Mouse (Mus musculus) bone marrow, adult 2 months (tissue): ENCODE measurements around the gene Kansl1.

ENCODE experiments used
- CTCF ChIP-seq: fragments of 200-500 bp; IDR thresholded peaks from 2 replicates; pipeline ENCODE4 v1.5.1; 2011; ENCODE audit warnings: low read length, control low read depth; ENCODE audit not compliant: control insufficient read depth, insufficient read depth
- POLR2A ChIP-seq: fragments of 200-500 bp; IDR thresholded peaks from 2 replicates; pipeline ENCODE4 v1.6.1; 2011; ENCODE audit warnings: low read depth, mild to moderate bottlenecking, control low read depth, low read length, borderline replicate concordance; ENCODE audit not compliant: control insufficient read depth

DNA sequence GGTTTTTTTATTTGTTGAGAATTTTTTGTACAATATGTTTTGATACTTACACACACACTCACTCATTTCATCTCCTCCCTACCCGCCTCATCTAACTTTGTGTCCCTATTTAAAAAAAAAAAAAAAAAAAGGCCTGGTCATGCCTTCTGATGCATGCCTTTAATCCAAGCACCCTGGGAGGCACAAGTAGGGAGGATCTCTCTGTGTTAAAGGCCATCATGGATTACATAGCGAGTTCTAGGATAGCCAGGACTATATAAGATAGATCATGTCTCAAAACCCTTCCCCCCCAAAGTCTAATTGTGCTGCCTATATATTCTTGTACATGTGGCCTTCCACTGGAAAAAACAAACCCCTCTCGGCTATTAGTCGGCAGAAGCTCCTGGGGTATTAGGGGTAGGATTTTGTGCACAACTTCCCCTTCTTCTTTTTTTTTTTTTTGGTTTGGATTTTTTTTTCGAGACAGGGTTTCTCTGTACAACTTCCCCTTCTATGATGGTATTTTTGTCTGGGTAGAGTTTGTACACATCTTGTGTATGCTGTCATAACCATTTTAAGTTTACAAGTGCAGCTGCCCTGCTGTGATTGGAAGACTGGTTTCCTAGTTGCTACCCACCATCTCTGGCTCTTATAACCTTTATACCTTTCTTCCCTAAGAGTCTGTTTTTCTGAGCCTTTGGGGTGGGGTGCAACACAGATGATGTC, 101.0 kb downstream of the Kansl1 start:
- TF ChIP-seq POLR2A, result no peak
- no peak for TF ChIP-seq CTCF
